In the genomic region with DNA sequence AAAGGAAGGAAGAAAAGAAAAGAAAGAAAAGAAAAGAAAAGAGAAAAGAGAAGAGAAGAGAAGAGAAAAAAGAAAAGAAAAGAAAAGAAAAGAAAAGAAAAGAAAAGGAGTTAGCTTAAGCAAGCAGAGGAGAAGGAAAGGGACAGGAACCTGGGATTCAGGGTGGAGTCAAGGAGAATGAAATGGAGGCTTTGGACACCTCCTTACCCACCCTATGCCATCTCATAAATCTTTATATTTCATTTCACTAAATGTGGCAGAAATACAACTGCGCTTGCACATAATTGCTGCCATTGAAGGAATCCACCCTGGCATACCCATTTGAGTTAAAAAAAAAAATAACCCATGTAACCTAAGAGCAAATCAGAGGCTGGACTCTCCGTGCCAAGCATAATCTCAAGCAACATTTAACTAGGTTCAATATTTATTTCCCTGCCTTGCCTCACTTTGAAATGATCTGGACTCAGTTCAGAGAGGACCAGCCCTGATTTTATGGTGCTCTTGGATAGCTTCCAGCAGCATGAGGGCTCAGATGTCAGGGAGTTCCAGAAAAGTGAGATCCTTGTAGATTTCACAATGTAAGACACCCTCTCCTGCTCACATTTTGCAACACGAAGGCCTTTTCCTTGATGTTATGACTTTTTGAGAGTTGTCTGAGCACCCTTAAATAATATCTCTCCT, we compare ENCODE assay signal across 11 mouse cellular contexts.
DNase-seq lines count a peak whose midpoint lies in the region; ATAC-seq lines count a peak whose summit lies in the region.
"Had no signal": no experiment of that assay in that cellular context is flagged by ENCODE, and none has a peak within 500 bp of the region (broad histone marks: within the 10 kb centered on the region; RNA-seq: fewer than 3 reads in every experiment).

No protein-coding gene starts in this region.

- H3K9me3 ChIP-seq in embryonic facial prominence, embryonic 14.5 days (ENCODE audit: control insufficient read depth, low read length), result no peaks in the 10 kb centered on the region
- no peaks in the 10 kb centered on the region for H3K9me3 ChIP-seq in embryonic facial prominence, embryonic 10.5 days
- H3K9me3 ChIP-seq in kidney, embryonic 14.5 days (ENCODE audit: control insufficient read depth, low read length), result no peaks in the 10 kb centered on the region

- no peaks in the 10 kb centered on the region for H3K36me3 ChIP-seq in embryonic facial prominence, embryonic 14.5 days (ENCODE audit: control insufficient read depth, insufficient read depth, low read length)
- no peaks in the 10 kb centered on the region for H3K36me3 ChIP-seq in embryonic facial prominence, embryonic 10.5 days (replicated peaks)
- no peaks in the 10 kb centered on the region for H3K36me3 ChIP-seq in kidney, embryonic 14.5 days (ENCODE audit: control insufficient read depth, insufficient read depth, low read length)

- no peak overlapping the region for H3K9ac ChIP-seq in embryonic facial prominence, embryonic 14.5 days (ENCODE audit: low read depth, low read length)
- H3K9ac ChIP-seq in kidney, embryonic 14.5 days (ENCODE audit: low read depth, low read length), result no peak overlapping the region
- H3K9ac ChIP-seq: liver, postnatal 0 days had no signal

- 45% methylated on average over 3 of the region's 3 CpGs for WGBS in embryonic facial prominence, embryonic 14.5 days
- 82% methylated on average over 3 of the region's 3 CpGs for WGBS in embryonic facial prominence, embryonic 10.5 days
- 27% methylated on average over 3 of the region's 3 CpGs for WGBS in kidney, embryonic 14.5 days

- peak; percentile 87 for DNase-seq in embryonic facial prominence, embryonic 14.5 days (ENCODE audit: low spot score)
- DNase-seq in embryonic facial prominence, embryonic 10.5 days (ENCODE audit: low spot score), result no peak
- peak; percentile 64 for DNase-seq in adrenal gland, adult 8-10 months
- peak; percentile 25 for DNase-seq in lung, postnatal 10 days
- DNase-seq in layer of hippocampus, postnatal 10 days (ENCODE audit: low spot score in 2 of 2), result no peak
- no peak for DNase-seq in T-cell, adult 2 months (ENCODE audit: low spot score)
- DNase-seq: cerebellum, adult 18-20 months; liver, postnatal 0 days; spleen, adult 18-20 months had no signal

- no peak overlapping the region for H3K4me2 ChIP-seq in embryonic facial prominence, embryonic 14.5 days (ENCODE audit: low read depth, low read length)
- no peak overlapping the region for H3K4me2 ChIP-seq in kidney, embryonic 14.5 days (replicated peaks; ENCODE audit: low read depth, low read length)

- H3K27me3 ChIP-seq in embryonic facial prominence, embryonic 14.5 days (replicated peaks; ENCODE audit: control insufficient read depth, insufficient read depth, low read length), result no peaks in the 10 kb centered on the region
- no peaks in the 10 kb centered on the region for H3K27me3 ChIP-seq in embryonic facial prominence, embryonic 10.5 days (replicated peaks; ENCODE audit: low read depth, poor library complexity, severe bottlenecking)
- no peaks in the 10 kb centered on the region for H3K27me3 ChIP-seq in kidney, embryonic 14.5 days (ENCODE audit: control insufficient read depth, insufficient read depth, low read length)

- H3K4me3 ChIP-seq in embryonic facial prominence, embryonic 14.5 days (ENCODE audit: low read depth, low read length), result no peak overlapping the region
- no peak overlapping the region for H3K4me3 ChIP-seq in embryonic facial prominence, embryonic 10.5 days
- no peak overlapping the region for H3K4me3 ChIP-seq in kidney, embryonic 14.5 days (ENCODE audit: low read length)

- H3K4me1 ChIP-seq in embryonic facial prominence, embryonic 14.5 days (ENCODE audit: control insufficient read depth, insufficient read depth, low read length), result peaks cover 11% of the 10 kb centered on the region
- H3K4me1 ChIP-seq in embryonic facial prominence, embryonic 10.5 days, result 0 out of 2 replicates have a peak, but pooled peaks cover 9% of the 10 kb centered on the region
- H3K4me1 ChIP-seq in kidney, embryonic 14.5 days (ENCODE audit: control insufficient read depth, insufficient read depth, low read length), result no peaks in the 10 kb centered on the region; the same call in 1 of the 2 replicates

- peak; percentile 57; the same call in 1 of the 2 replicates for ATAC-seq in embryonic facial prominence, embryonic 14.5 days (ENCODE audit: low read depth)
- ATAC-seq in kidney, embryonic 14.5 days (ENCODE audit: low FRiP score, low TSS enrichment), result 0 out of 2 replicates have a peak, but pooled peaks have one; percentile 49
- no peak for ATAC-seq in cerebellum, adult (ENCODE audit: insufficient number of reproducible peaks, low FRiP score, low TSS enrichment)
- ATAC-seq: liver, postnatal 0 days had no signal

- no peak overlapping the region for H3K27ac ChIP-seq in embryonic facial prominence, embryonic 14.5 days (replicated peaks; ENCODE audit: low read depth, low read length)
- no peak overlapping the region for H3K27ac ChIP-seq in embryonic facial prominence, embryonic 10.5 days (replicated peaks)
- no peak overlapping the region for H3K27ac ChIP-seq in kidney, embryonic 14.5 days (ENCODE audit: low read depth, low read length)

Comparison
In these comparisons a context has a peak if more than half of its experiments do, and no peak if none do; other contexts are left out.
1. DNase-seq: peak in embryonic facial prominence, embryonic 14.5 days (single experiment), adrenal gland, adult 8-10 months (single experiment) and lung, postnatal 10 days (single experiment); none in embryonic facial prominence, embryonic 10.5 days (single experiment), layer of hippocampus, postnatal 10 days (0 of 2) and T-cell, adult 2 months (single experiment).